Mouse (Mus musculus) left cerebral cortex, adult 8-10 months (tissue): ENCODE measurements around the gene Rps23. TPM values are rescaled to one million over a fixed set of nuclear protein-coding genes. Genes with fewer than 3 reads are reported as not detected.

ENCODE experiments used
- DNase-seq, 2 experiments: peaks; one replicate each; pipeline ENCODE4 v3.0.0; 2022; ENCODE audit warnings: low spot score in 2 of 2
- total RNA-seq, 4 experiments: library from RNA; stranded (reverse); gene quantifications; 2 replicates each; pipeline ENCODE4 v1.2.4; 2022

Rps23 gene
- total RNA-seq, 4 experiments from 2014 or later: 163 to 269 (median 221) TPM

DNA sequence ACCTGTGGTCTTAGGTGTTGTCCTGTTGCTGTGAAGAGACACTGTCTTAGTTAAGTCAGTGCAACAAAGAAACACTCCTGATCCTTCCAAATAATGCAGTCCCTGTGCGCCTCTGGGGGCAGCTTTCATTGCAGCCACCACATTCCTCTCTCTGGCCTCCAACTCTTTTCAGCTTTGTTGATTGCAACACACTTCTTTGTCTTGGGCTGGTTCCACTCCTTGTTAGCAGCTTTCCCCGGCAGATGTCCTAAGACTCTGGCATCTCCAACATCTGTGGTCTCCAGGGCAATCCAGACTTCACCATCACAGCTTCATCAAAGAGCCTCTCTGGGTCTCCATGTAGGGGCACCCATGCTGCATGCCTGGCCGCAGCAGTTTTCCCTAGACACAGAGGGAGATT is 10.5 kb downstream of the Rps23 start:
- no peak for DNase-seq

- no peak for DNase-seq
These were observed 13.1 kb downstream of the Rps23 start for GRCm38 (mm10) chr13:90935852-90936251.

GRCm38 (mm10) chr13:90939192-90939591 is 16.4 kb downstream of the Rps23 start:
- DNase-seq: no peak

GRCm38 (mm10) chr13:90939600-90939999 is 16.8 kb downstream of the Rps23 start:
- DNase-seq: no peak

GRCm38 (mm10) chr13:90958894-90959293 is 36.1 kb downstream of the Rps23 start:
- DNase-seq: no peak

DNA sequence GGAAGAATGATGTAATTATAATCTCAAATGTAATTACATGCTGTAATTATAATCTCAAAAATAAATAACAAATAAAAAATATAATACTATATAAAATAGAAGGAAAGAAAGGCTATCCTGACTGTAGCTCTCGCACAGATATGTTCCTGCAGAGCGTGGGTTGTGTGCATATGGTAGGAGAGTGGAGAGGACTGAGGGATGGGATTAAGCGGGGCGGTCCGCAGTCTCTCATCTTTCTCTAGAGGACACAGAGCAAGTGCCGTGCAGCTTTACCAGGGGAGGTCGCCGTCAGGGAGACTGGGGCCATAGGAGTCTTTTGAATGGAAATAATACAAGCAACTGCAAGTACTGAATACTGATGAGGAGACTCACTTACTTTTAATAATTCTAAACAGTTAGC is 37.8 kb downstream of the Rps23 start:
- DNase-seq: no peak

DNA sequence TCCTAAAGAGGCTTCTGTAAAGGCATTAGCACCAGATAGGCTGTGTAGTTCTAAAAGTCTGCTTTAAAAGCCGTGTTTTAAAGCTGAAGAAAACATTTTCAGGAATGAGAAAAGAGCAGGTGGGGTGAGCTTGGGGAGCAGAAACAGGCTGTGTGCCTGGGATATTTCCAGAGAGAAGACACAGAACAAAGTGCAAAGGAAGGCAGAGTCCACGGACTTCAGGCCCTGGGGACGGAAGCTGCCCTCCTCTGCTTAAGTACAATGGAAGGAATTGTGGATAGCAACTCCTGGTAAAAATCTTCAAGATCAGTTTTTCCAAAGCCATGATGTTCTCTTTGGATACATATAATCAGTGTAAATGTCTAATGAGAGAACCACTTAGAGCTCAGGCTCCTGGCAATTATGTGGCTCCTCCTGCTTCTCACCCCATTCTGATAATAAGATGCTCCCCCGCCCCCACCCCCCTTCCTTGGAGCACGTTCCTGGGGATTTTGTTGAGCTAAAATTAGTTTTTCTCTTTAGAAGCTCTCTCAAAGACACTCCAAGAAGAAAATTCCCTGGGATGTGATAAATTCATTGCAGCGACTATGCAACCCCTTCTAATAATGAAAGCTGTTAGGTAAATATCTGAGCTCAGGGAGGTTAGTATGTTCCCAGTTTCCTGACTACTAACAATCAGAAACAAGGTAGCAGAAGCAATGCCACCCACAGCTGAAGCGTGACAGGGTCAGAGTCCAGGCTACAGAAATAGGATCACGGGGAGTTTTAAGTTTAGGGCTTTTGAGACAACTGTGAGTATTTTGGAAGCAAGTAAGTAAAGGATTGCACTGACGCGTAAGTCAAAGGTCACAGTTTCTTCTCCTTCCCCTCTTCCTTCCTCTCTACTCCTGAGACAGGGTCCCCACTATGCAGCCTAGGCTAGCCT is 40.3 kb downstream of the Rps23 start:
- no peak for DNase-seq

GRCm38 (mm10) chr13:90964511-90964910 is 41.8 kb downstream of the Rps23 start:
- DNase-seq: no peak

GRCm38 (mm10) chr13:90965996-90966395 is 43.2 kb downstream of the Rps23 start:
- DNase-seq: no peak

DNA sequence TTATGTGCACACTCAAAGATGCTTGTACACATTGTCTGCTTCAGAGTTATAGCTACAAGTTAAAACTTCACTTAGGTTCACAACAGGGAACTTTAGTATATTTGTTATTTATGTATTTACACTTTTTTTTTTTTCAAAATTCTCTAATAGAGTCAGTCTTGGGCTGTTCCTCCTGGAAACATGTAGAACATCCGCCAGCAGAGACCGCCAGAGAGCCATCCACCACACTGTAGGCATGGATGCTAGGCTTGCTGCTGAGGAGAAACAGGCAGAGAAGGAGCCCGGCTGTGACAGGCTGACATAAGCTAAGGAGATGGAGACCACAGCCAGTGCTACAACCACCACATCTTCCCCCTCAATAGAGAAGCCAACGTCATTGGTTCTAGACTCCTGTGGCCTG is 44.7 kb downstream of the Rps23 start:
- peak; percentile 70 to 72 for DNase-seq

DNA sequence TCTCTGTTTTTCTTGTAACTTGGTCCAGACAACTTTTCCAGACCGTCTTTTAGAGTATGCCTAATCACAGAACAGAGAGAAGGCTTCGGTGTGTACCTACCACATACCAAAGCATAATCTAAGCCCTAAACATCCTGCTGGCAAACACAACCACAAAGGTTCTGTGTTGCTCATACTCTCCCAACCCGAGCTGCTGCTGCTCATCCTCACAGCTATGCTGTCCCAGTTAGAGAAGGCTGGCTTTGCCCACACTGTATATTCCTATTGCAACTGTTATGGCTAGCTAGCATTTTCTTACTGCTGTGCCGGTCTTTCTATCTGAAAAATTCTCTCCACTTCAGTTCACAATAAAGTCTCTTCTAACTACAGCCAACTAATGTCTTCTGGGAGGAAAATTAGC is 46.2 kb downstream of the Rps23 start:
- no peak for DNase-seq

- no peak for DNase-seq
These were observed 47.7 kb downstream of the Rps23 start for GRCm38 (mm10) chr13:90970259-90971017.

DNA sequence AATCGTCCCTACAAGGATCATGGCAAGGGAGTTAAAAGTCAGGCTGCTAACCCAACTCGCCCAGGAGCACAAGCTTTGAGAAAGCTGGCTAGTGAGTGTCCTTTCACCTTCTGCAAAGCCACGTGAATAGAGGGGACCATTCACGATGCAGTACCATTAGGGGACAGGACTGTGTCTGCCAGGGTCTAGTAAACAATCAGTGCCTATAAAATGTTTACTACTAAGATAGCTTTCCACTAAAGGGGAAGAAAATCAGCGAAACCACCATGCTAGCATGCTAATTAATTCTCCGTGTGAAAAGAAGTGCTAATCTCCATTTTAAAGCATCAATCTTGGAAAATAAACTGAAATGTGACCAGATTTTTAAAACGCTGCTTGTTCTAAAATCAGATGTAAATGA is 50.7 kb downstream of the Rps23 start:
- DNase-seq: no peak

Other genes with a start within 250 kb of the Rps23 start
- 10 to 100 TPM; 22.5 to 27.0 (median 24.9) TPM for gene Atp6ap1l, start 17.6 kb upstream of the Rps23 start, total RNA-seq